Mouse (Mus musculus) heart, postnatal 36 days (tissue): ENCODE measurements around the gene Uqcrq. TPM values are rescaled to one million over a fixed set of nuclear protein-coding genes. Genes with fewer than 3 reads are reported as not detected.

ENCODE experiments used
- DNase-seq, 2 experiments: peaks; one replicate each; pipeline ENCODE4 v3.0.0; 2021 to 2022
- intact Hi-C: fragments of 180-260 bp; cut with DNase I; formaldehyde crosslinking; loops from one replicate; pipeline ENCODE4 v1.15.1; 2025
- total RNA-seq, 2 experiments: library from RNA; stranded (reverse); gene quantifications; 2 replicates each; pipeline ENCODE4 v1.2.3; 2021

Gene Uqcrq
- total RNA-seq, result 1,000 to 10,000 TPM; 2,773 to 2,928 TPM

DNA sequence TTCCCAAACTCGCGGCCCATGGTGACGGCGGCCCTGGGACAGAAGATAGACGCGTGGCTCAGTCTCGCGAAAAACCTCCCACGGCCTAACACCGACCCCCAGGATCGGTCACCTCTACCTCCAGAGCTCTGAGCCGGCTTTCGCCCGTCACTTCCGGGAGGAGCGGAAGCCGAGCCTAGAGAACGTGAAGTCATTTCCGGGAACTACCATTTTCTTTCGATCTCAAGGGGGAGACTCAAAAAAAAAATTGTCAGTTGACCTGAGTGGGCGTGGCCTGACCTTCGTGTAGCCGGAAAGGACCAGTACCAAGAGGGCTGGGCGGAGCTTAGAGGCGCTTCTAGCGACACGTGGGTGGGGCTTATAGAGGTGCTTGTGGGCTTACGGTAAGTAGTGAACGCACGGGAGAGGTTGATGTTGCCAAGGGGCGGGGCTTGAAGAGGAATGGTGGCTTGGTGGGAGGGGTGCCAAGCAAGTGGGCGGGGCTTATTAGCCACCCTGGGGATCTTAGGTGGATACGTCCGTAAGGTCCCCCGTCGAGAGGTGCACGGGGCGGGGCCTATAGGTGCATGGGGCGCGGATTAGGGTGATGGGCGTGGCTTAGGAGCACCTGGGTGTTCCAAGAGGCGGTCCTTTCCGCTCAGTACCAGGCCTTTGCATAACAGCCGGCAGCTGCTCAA lies at the start of gene Uqcrq, which contains the start of gene Gdf9:
Uqcrq (minus strand) TSS at position 162 of the 677 bp plus-strand sequence.
Gdf9 (plus strand) TSS at position 354 of the 677 bp plus-strand sequence.
- intact Hi-C loops, result loop anchor here (5.0 kb wide), 1 partner anchor 129 kb away; the partner anchor contains the start of gene Hspa4
- peak; percentile 96 to 97 for DNase-seq

DNA sequence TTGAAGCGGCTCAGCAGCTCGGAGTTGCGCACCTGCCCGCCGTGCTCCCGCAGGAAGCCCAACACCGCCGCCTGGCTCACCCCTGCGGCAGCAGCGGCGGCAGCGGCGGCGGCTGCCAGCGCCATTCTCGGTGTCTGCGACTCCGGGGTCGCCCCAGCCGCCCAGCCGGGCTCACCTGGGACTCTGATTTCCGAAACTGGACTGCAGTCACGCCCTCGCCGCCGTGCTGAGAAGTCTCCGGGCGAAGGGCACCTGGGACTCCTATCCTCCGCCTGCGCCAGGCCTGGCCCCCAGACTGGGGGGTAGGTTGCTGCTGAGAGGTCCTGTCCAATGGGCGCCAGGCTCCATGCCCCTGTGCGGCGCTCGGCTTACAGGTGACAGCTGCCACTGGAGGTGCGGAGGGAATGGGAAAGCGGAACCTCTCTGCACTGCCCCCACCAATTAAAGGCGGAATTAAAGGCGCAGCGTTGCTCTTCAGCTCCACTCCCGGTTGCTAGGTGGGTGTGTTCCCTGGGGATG lies 49.2 kb upstream of the Uqcrq start, which contains the start of the genes Gm9945 and Sowaha:
Gm9945 (plus strand) TSS at position 384 of the 519 bp plus-strand sequence.
Sowaha (minus strand) TSS at position 492 of the 519 bp plus-strand sequence.
- intact Hi-C loops, result no loop called here
- no peak for DNase-seq

DNA sequence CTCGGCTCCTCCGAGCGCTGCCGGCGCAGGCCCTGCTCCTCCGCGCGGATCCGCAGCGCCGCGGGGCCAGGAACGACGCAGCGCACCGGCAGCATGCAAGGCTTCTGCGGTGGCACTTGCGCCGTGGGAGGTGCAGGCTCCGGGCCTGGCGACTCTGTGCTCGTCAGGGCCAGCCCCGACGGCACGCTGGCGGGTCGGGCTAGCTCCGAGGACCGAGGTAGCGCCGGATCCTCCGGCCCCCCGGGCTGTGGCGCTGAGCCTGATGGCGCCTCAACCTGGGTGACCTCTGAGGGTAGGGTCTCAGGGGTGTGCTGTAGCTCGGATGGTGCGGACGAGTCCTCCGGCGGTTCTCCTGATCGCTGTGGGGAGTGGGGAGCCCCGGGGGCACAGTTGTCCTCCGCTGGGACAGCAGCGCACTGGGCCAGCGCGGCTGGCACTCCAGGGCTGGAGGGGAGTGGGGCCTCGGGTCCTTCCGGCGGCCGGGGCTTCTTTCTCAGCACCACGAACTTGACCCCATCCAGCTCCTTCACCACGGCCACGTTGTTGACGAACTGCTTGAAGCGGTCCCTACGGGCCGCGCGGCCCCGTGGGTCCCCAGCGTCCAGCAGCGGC lies 48.6 kb upstream of the Uqcrq start:
- peak in 1 of 2 experiments; percentile 17 for DNase-seq
- intact Hi-C loops, result no loop called here

DNA sequence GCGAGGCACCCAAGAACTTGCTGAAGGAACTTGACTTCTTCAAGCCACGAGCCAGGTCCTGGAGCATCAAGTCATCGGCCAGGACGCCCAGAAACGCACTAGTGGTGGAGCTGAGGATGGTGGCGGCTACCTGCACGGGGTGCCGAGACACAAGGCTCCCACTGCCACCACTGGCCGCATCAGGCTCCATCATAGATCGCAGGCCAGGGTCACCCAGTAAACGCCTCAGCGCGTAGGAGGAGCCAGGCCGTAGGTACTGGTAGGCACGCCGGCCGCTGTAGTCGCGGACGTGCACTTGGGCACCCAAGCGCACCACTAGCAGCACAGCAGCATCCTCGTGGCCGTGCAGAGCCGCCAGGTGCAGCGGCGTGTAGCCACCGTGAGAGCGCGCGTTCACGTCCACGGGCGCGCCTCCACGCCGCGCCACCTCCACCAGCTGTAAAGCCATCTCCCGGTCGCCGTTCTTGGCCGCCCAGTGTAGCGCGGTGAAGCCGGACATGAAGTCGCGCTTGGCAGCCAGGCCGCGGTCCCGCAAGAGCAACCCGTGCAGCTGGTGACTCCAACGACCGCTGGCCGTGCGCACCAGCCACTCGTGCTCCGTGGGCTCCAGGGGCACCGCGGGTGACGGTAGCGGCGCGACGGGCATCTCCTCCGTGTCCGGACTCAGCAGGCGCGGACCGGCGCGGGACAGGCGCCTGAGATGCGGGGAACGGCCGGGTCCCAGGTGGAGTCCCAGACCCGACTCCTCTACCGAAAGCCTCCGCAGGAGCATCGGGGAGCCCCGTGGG lies 47.9 kb upstream of the Uqcrq start:
- no peak for DNase-seq
- intact Hi-C loops, result no loop called here

DNA sequence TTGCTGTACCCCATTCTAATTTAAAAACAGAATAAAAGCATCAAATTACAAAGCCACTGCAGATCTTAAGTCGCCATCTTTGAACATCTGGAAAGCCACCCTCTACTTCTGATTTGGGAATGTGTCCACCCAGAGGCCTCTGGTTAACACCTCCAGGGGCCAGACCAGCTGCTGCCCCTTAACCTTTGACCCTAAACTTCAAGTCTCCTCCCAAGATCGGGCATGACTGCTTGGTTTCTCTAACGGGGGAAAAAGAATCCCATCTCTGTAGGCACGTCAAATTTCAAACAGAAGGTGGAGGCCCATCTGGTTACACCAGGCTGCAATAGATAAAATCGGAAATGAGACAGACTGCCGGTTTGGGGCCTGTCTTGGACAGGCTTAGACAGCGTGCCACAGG lies 47.2 kb upstream of the Uqcrq start:
- no peak for DNase-seq
- intact Hi-C loops, result no loop called here

DNA sequence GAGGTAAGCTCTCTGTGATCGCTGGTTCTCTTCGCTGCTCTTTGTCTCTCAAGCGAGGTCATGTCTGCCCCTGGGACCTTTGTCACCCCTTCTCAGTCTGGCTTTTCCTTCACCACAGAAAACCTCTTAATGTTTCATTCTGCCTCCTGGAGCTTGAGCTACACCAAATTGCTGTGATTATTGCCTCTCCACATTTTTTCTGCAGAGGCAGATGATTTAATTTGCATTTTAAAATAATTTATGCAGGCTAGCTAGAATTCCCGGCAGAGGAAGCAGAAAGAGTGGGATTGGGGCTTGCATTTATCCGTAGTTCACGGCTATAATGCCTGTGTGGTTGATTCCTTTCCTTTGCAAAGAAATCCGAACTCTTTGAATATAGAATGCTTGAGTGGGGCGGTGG lies 45.0 kb upstream of the Uqcrq start:
- DNase-seq, result no peak
- intact Hi-C loops, result no loop called here

DNA sequence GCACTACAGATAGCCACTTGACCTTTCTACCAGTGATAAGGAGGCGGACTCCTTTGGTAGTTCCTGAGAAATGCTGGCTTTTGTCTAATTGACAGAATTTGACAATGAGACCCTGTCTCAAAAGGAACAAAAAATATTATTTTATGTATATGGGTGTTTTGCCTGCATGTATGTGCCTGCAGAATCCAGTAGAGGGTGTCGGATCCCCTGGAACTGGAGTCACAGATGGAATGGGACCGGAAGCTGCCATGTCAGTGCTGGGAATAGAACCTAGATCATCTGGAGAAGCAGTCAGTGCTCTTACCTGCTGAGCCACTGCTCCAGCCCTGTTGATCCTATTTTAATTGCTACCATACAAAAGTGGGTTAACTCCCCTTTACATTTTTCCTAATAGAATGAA lies 42.1 kb upstream of the Uqcrq start:
- no peak for DNase-seq
- intact Hi-C loops, result loop anchor here (5.0 kb wide), 2 partner anchors 95 to 110 kb away; partner anchors contain the start of gene Kif3a

DNA sequence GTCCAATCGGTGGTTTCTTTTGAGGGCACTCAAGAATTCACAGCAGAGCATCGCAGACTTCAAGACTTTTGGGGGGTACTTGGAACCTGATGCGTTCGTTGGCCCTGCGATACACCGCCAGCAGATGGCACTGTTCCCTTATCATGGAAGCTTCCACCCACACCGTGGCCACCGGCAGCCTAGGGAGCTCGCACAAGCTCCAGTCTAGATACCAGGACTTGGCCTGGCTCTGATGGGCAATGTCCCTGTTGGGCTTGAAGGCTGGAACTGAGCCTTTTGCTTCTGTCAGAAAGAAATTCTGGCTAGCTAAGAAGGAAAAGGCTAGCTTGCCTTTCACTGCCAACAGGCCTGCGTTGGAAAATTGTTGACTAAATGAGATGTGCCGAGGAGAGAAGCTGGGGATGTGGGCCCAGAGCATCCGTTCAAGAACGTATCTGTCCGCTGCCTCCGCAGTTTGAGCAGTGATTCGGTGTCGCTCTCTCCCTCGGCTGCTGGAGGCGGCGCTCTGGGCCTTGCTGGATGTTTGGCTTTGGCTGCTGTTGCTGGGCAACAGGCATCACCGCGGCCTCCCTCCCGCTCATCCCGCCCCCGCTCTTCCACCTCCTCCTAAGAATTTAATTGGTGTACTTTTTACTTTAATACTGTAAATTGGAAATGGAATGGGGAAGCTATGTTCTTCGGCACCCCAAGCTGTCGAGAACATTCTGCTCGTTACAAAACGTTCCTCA lies 39.5 kb upstream of the Uqcrq start, which contains the start of gene Gm9837:
Gm9837 (minus strand) TSS at position 512 of the 728 bp plus-strand sequence.
- peak; percentile 92 to 95 for DNase-seq
- intact Hi-C loops, result loop anchor here (1.0 to 10.0 kb wide), 7 partner anchors 41 to 385 kb away; partner anchors contain the start of genes Gm12216 and Kif3a

DNA sequence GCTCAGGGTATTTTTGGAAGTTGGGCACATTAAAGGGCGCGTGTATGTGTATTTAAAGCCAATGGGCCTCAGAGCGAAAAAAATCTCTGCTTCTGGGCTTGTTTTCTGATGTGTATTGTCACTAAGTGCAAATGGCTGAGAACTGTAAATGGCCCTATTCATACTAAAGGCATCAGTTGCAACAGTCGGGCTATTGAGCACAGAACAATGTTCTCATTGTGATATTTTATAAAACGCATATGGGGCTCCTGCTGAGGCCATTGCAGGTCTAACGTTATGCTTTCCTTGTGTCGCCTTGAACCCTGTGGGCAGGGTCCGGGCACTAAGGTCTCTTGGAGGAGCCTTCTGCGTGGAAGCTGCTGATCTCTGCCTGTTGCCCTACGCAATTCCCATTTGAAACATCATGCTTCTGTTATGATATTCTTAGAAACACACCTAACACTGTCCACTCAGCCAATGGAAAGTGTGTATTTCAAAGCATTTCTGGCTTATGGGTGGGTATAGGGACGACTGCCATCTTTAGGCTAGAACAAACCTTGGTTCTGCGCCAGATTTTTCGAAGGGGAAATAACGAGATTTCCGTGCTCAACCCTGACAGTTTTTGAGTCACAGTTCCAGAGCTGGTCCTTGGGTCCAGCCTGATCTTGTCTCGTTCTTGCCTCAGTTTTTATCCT lies 38.8 kb upstream of the Uqcrq start:
- DNase-seq, result no peak
- intact Hi-C loops, result loop anchor here (5.0 to 10.0 kb wide), 2 partner anchors 57 to 385 kb away; partner anchors contain the start of gene Gm12216

DNA sequence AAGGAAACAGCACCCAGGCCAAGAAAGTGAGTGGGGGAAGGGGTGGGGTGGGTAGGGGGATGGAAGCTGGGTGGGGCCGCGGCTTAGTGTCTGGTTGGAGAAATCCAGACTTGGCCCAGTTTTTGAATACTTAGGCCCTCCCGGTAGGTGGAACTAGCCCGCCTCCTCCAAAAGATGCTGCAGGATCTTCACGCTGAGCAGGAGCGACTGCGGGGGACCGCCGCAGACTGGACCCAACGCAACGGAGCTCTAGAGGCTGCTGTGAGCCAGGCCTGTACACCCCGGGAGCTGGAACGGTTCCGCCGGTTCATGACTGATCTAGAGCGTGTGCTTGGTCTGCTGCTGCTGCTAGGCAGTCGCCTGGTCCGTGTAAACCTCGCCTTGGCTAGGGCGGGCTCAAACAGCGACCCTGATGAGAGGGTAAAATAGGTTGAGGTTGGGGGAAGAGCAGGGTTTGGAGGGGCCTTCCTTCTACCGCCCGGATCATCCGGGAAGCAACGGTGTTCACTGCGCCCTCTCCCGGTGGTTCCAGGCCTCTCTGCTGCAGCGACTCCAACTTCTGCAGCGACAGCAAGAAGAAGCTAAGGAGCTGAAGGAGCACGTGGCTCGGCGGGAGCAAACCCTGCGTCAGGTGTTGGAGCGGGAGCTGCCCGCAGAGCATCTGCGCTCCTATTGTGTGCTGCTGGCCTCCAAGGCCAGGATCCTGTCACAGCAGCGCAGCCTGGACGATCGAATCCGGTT lies 35.8 kb upstream of the Uqcrq start:
- DNase-seq, result peak; percentile 80 to 84
- intact Hi-C loops, result loop anchor here (2.0 to 10.0 kb wide), 3 partner anchors 34 to 388 kb away; partner anchors contain the start of gene Gm12216

DNA sequence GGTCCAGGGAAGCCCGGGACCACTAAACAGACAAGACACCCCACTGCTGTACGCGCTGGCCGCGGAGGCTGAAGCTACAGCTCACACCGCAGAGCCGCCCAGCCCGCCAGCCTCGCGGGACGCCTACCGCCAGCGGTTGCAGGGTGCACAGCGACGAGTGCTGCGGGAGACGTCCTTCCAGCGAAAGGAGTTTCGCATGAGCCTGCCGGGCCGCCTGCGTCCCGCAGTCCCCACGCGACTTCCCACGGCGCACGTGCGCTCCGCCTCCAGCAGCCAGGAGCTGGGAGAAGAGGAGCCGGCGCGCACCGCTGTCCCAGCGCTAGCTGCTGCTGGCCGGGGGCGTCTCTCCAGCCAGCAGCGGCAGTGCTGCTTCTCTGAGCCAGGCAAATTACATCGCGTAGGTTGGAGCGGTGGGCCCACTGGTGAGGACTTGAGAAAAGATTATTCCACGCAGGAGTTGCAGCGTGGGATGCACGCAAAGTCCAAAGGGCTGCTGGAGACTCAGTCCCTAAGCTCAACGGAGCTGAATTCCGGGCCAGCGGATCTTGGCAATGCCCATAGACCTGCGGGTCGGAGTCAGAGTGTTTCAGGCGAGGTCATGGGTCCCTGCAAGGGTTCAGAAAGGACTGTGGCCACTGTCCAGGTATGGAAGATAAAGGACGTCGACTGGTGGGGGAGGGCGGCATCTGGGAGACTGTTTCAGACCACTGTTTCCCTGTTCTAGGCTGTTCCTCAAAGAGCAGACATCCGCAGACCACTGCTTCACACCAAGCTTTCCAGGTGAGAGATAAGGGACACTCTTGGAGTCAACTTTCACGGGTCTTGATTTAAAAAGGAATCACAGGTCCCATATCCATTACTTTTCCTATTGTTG lies 33.2 kb upstream of the Uqcrq start:
- intact Hi-C loops, result loop anchor here (10.0 kb wide), 1 partner anchor 391 kb away; the partner anchor contains the start of gene Gm12216
- DNase-seq, result no peak

DNA sequence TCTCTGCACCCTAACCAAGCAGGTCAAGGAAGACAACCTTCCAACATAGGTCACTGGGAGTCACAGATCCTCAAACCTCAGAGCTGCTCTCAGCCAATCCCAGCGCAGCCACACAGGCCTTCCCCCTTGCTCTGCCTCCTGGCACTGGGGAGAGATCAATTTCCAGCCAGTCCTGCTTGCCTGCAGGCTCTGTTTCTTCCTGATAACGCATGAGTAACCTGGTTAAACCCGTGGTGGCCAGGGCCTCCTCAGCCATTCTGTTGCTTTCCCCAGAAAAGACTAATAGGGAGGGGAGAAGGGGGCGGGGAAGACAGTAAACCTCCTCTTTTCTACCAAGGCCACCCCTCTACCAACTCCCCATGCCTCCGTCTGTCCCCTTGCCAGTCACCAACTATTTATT lies 31.1 kb upstream of the Uqcrq start:
- intact Hi-C loops, result loop anchor here (10.0 kb wide), 1 partner anchor 393 kb away; the partner anchor contains the start of gene Gm12216

DNA sequence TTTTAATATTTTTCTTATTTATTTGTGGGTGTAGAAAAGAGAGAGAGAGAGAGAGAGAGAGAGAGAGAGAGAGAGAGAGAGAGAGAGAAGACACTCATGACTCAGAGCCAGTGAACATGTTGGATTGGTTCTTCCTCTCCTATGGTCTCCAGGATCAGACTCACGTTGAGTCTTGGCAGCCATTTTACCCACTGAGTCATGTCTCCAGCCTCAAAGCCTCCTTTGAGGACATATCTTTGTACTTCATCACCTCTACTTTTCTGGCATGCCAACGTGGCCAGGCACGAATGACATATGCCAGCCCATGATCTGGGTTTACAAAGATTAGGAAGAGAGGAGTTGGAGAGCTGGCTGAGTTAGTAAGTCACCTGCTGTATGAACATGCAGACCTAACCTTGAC lies 29.6 kb upstream of the Uqcrq start:
- intact Hi-C loops, result loop anchor here (10.0 kb wide), 1 partner anchor 395 kb away; the partner anchor contains the start of gene Gm12216
- no peak for DNase-seq

More for the DNA sequence above, 31.1 kb upstream of the Uqcrq start:
- DNase-seq, result no peak

DNA sequence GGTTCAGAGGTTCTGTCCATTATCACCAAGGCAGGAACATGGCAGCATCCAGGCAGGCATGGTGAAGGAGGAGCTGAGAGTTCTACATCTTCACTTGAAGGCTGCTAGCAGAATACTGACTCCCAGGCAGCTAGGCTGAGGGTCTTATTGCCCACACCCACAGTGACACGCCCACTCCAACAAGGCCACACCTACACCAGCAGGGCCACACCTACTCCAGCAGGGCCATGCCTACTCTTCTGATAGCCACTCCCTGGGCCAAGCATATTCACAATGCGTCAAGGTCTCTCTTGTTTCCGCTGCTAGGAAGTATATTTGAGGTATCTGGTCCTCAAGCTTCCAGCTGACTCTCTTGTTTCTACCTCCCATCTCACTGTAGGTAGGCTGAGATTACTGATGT lies 28.4 kb upstream of the Uqcrq start:
- intact Hi-C loops, result no loop called here
- no peak for DNase-seq

DNA sequence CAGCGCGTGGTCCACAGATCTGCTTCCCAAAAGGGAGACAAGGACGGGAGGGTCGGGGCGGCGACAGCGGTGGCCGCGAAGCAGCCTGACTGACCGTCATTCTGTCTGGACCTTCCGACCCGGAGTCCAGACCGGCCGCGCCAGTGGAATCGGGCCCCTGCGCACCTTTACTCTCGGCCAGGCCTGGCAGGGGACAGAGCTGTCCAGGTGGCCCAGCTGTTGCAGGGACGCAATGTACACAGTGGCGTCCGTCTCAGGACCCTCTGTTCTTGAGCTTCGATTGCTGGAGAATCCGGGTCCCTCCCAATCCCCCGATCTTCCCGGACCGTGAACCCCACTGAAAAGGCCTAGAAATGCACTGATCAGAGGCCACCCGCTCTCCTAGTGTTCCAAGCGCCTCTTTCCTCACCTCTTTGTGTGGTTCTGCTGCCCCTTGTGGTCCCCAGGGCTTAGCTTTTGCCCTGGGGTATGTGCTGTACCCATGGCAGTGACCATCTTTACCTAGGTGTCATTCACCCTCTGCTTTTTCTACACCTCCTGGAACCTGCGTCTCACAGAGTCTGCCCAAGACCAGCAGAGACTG lies 26.8 kb upstream of the Uqcrq start:
- intact Hi-C loops, result no loop called here
- DNase-seq, result no peak

DNA sequence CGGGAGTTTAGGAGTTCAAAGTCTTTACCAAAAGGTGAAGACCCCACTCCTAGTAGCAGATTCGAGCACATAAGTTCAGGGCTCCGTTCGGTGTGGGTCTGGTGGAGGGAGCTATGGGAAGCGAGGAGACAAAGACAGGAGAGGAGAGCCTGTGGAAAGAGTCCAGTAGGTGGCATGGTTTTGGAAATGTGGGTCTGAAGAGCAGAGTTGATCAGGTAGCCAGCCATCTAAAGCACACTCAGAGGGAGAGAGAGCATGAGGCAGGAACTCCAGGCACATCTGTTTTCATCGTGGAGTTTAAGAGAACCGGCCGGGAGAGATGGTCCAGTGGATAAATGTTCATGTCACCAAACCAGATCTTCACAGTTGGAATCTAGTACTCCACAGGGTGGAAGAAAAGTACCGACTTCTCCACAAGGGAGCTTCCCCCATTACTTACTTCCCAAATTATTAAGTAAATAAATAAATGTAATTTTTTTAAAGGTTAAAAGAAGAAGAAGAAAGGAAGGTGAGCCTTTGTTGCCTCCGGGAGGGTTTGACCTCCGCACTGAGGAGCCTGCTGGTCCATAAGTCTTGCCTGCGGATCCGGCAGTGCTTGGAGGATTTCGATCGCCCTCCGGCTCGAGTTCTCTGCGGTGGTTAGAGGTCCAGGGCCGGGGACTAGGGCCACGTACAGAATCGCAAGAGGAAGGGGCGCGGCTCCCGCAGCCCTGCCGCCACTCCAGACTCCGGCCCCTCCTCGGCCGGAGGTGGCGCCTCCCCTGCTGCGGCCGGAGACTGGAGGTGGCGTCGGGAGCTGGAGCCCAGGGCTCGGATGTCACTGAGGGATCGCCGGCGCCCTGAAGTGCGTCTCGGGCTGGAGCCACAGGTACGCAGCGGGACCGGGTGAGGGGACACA lies 26.1 kb upstream of the Uqcrq start, which contains the start of the genes Gm10447 and Shroom1:
Gm10447 (minus strand) TSS at position 637 of the 898 bp plus-strand sequence.
Shroom1 (plus strand) TSS at position 732 of the 898 bp plus-strand sequence.
- intact Hi-C loops, result no loop called here
- DNase-seq, result peak; percentile 66
